Mouse (Mus musculus): ENCODE results near the gene Pan2.

DNA sequence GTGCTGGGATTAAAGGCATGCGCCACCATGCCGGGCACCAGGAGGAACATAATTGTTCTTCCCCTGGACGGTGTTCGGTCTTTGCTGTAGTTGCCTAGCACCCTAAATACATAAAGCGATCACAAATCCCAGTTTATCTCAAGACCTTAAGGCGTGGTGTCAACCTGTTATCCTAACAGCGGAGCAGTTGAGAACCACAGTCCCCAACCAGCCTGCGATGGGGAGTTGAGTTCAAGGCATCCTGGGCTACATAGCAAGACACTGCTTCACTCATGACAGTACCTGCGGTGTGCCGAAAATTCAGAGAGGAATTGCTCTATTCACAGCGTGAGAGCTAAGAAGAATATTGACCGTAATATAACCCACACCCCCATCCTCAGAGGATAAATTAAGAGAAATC is 18.5 kb downstream of the Pan2 start:
- no peak for TF ChIP-seq UBTF (IDR thresholded peaks at IDR 0.05; ENCODE audit: low read depth, low read length)
- TF ChIP-seq CTCF (conservative IDR thresholded peaks at IDR 0.05 in 1 of 2, IDR thresholded peaks at IDR 0.05 in 1 of 2; ENCODE audit: low read depth in 2 of 2, low read length in 2 of 2): no peak
- TF ChIP-seq EP300 (IDR thresholded peaks at IDR 0.05; ENCODE audit: low read length): no peak
- no peak for TF ChIP-seq ZNF384 (IDR thresholded peaks at IDR 0.05; ENCODE audit: low read depth, low read length)
- no peak for TF ChIP-seq POLR2A (IDR thresholded peaks at IDR 0.05; ENCODE audit: low read depth, low read length)
- TF ChIP-seq TCF12 (IDR thresholded peaks at IDR 0.05; ENCODE audit: low read depth, low read length): no peak
- TF ChIP-seq MXI1 (IDR thresholded peaks at IDR 0.05; ENCODE audit: low read depth, low read length): no peak
- TF ChIP-seq NELFE (IDR thresholded peaks at IDR 0.05; ENCODE audit: low read depth, low read length): no peak
- no peak for TF ChIP-seq CHD1 (IDR thresholded peaks at IDR 0.05; ENCODE audit: low read depth, low read length)

Measured in CH12.LX (cell line).